Mouse (Mus musculus) olfactory bulb, adult 2 months (tissue): ENCODE measurements around the gene Fbxo11.

Experiments used
- CTCF ChIP-seq: fragments of 200-500 bp; IDR thresholded peaks from 2 replicates; pipeline ENCODE4 v1.5.1; 2012; ENCODE audit warnings: low read depth, mild to moderate bottlenecking, low read length, moderate library complexity; ENCODE audit not compliant: insufficient read depth
- POLR2A ChIP-seq: fragments of 200-500 bp; IDR thresholded peaks from 2 replicates; pipeline ENCODE4 v1.6.1; 2012; ENCODE audit warnings: mild to moderate bottlenecking, low read depth, low read length, moderate library complexity; ENCODE audit not compliant: insufficient read depth

GRCm38 (mm10) chr17:87987507-87987906 is 77.6 kb downstream of the Fbxo11 start:
- TF ChIP-seq POLR2A (no peak), CTCF (no peak)
